Mouse (Mus musculus): ENCODE data around the gene Gm20388.
"Not testable (repeated sequence)": the region's sequence is repeated elsewhere in the genome, so short reads cannot be mapped to it uniquely, and the experiment has no call there.

DNA sequence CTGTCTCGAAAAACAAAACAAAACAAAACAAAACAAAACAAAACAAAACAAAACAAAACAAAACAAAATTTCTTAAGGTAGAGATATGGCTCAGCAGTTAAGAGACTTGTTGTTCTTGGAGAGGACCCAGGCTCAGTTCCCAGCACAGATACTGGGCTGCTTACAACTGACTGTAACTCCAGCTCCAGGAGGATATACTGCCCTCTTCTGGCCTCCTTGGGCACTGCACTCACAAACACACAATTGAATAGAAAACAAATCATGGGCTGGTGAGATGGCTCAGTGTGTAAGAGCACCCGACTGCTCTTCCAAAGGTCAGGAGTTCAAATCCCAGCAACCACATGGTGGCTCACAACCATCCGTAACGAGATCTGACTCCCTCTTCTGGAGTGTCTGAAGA, 813.5 kb downstream of the Gm20388 start:
- not testable (repeated sequence) for TF ChIP-seq CTCF, EP300 (IDR thresholded peaks at IDR 0.05; ENCODE audit: low read depth)
